Mouse (Mus musculus): ENCODE data around the gene Wdr81. TPM values are rescaled to one million over a fixed set of nuclear protein-coding genes. Genes with fewer than 3 reads are reported as not detected.

Wdr81 gene
- polyA plus RNA-seq, 1 experiment from 2014 or later, result 3.1 TPM

MicroRNA genes within 50 kb of the gene (microRNA counts, 519-probe panel; counts per million panel counts)
- 4,331 counts per million, percentile 94 among the panel's probes with 10 or more counts for microRNA mmu-miR-22

Small RNAs within 50 kb of the gene (microRNA-seq; reads per million reads assigned to microRNA genes)
- 9,834 reads per million, percentile 95 among the genes with 10 or more reads in this experiment for gene Mir22

Other genes starting within 250 kb of the Wdr81 start
- gene Rpa1, start 106.4 kb downstream of the Wdr81 start, polyA plus RNA-seq (2015; fragmentation: Nextera tagmentation; extraction: Ambion mirVana), result 83.6 and 86.2 TPM in 2 replicates
- 12.3 and 13.4 TPM in 2 replicates for gene Smyd4, start 106.3 kb downstream of the Wdr81 start, polyA plus RNA-seq (2015; fragmentation: Nextera tagmentation; extraction: Ambion mirVana)
- 34.7 and 54.2 TPM in 2 replicates for gene Serpinf1, start 32.0 kb downstream of the Wdr81 start, polyA plus RNA-seq (2015; fragmentation: Nextera tagmentation; extraction: Ambion mirVana)
- gene Serpinf2, start 15.1 kb downstream of the Wdr81 start, polyA plus RNA-seq (2015; fragmentation: Nextera tagmentation; extraction: Ambion mirVana), result 0.35 and 4.3 TPM in 2 replicates
- gene Tlcd2, start 7.0 kb upstream of the Wdr81 start, polyA plus RNA-seq (2015; fragmentation: Nextera tagmentation; extraction: Ambion mirVana), result 7.9 and 13.4 TPM in 2 replicates
- 24.8 and 37.1 TPM in 2 replicates for gene Prpf8, start 32.1 kb upstream of the Wdr81 start, polyA plus RNA-seq (2015; fragmentation: Nextera tagmentation; extraction: Ambion mirVana)
- 7.7 and 9.2 TPM in 2 replicates for gene Rilp, start 55.4 kb upstream of the Wdr81 start, polyA plus RNA-seq (2015; fragmentation: Nextera tagmentation; extraction: Ambion mirVana)
- 10.4 and 13.0 TPM in 2 replicates for gene Scarf1, start 58.8 kb upstream of the Wdr81 start, polyA plus RNA-seq (2015; fragmentation: Nextera tagmentation; extraction: Ambion mirVana)
- gene Slc43a2, start 77.0 kb upstream of the Wdr81 start, polyA plus RNA-seq (2015; fragmentation: Nextera tagmentation; extraction: Ambion mirVana), result 2.6 and 5.1 TPM in 2 replicates
- 63.4 and 75.2 TPM in 2 replicates for gene Pitpna, start 133.4 kb upstream of the Wdr81 start, polyA plus RNA-seq (2015; fragmentation: Nextera tagmentation; extraction: Ambion mirVana)
- 19.6 and 28.8 TPM in 2 replicates for gene Inpp5k, start 176.3 kb upstream of the Wdr81 start, polyA plus RNA-seq (2015; fragmentation: Nextera tagmentation; extraction: Ambion mirVana)
- 62.1 and 79.0 TPM in 2 replicates for gene Myo1c, start 195.8 kb upstream of the Wdr81 start, polyA plus RNA-seq (2015; fragmentation: Nextera tagmentation; extraction: Ambion mirVana)
- gene Crk, start 224.5 kb upstream of the Wdr81 start, polyA plus RNA-seq (2015; fragmentation: Nextera tagmentation; extraction: Ambion mirVana), result 82.3 and 95.8 TPM in 2 replicates